Mouse (Mus musculus): ENCODE data around the gene Atpaf1. TPM values are rescaled to one million over a fixed set of nuclear protein-coding genes. Genes with fewer than 3 reads are reported as not detected.

The Atpaf1 gene
- polyA plus RNA-seq, 1 experiment from 2014 or later, result 14.5 TPM

GRCm38 (mm10) chr4:115847377-115847776 lies 62.8 kb downstream of the Atpaf1 start:
- TF ChIP-seq EP300 (IDR thresholded peaks at IDR 0.05; ENCODE audit: low read depth), result peak; percentile 40; the same call in 1 of the 2 replicates
- peak; percentile 23; the same call in 1 of the 2 replicates for TF ChIP-seq CTCF (IDR thresholded peaks at IDR 0.05; ENCODE audit: low read depth)
- H3K27me3 ChIP-seq (ENCODE audit: insufficient read depth, low read length), result no peaks in the 10 kb centered on the region
- H3K4me2 ChIP-seq (ENCODE audit: low read depth, low read length), result peak overlapping the region; percentile 54
- ATAC-seq (peak; percentile 9; the same call in 1 of the 2 replicates), DNase-seq (no peak)
- H3K27ac ChIP-seq (ENCODE audit: low read depth), result peak overlapping the region; percentile 86
- H3K36me3 ChIP-seq (replicated peaks; ENCODE audit: insufficient read depth, low read length), result peaks cover 61% of the 10 kb centered on the region
- H3K4me3 ChIP-seq (ENCODE audit: low read depth, low read length), result no peak overlapping the region
- WGBS (ENCODE audit: insufficient replicate concordance), result 27% methylated on average over 5 of the region's 5 CpGs
- peaks cover 47% of the 10 kb centered on the region for H3K4me1 ChIP-seq (ENCODE audit: insufficient read depth)
- no peaks in the 10 kb centered on the region for H3K9me3 ChIP-seq (ENCODE audit: low read length)
- no peak overlapping the region for H3K9ac ChIP-seq (replicated peaks)

- peak overlapping the region; percentile 54 for H3K4me2 ChIP-seq (ENCODE audit: low read depth, low read length)
- H3K36me3 ChIP-seq (replicated peaks; ENCODE audit: insufficient read depth, low read length), result peaks cover 67% of the 10 kb centered on the region
- H3K4me1 ChIP-seq (ENCODE audit: insufficient read depth), result peaks cover 47% of the 10 kb centered on the region
Observed at GRCm38 (mm10) chr4:115848083-115848482, 63.5 kb downstream of the Atpaf1 start.

GRCm38 (mm10) chr4:115848990-115849677 lies 64.5 kb downstream of the Atpaf1 start:
- WGBS (ENCODE audit: insufficient replicate concordance), result 20% methylated on average over 8 of the region's 8 CpGs
- peaks cover 70% of the 10 kb centered on the region for H3K36me3 ChIP-seq (replicated peaks; ENCODE audit: insufficient read depth, low read length)
- peak overlapping the region; percentile 17 for H3K9ac ChIP-seq (replicated peaks)
- TF ChIP-seq EP300 (IDR thresholded peaks at IDR 0.05; ENCODE audit: low read depth) (peak; percentile 98), CTCF (IDR thresholded peaks at IDR 0.05; ENCODE audit: low read depth) (no peak)
- ATAC-seq, result peak; percentile 98
- H3K27me3 ChIP-seq (ENCODE audit: insufficient read depth, low read length), result no peaks in the 10 kb centered on the region
- DNase-seq, result peak; percentile 72
- H3K4me2 ChIP-seq (ENCODE audit: low read depth, low read length), result peak overlapping the region; percentile 54
- peaks cover 47% of the 10 kb centered on the region for H3K4me1 ChIP-seq (ENCODE audit: insufficient read depth)
- H3K4me3 ChIP-seq (ENCODE audit: low read depth, low read length), result peak overlapping the region; percentile 5; the same call in 1 of the 2 replicates
- peak overlapping the region; percentile 86 for H3K27ac ChIP-seq (ENCODE audit: low read depth)
- no peaks in the 10 kb centered on the region for H3K9me3 ChIP-seq (ENCODE audit: low read length)

More at GRCm38 (mm10) chr4:115848083-115848482, 63.5 kb downstream of the Atpaf1 start:
- TF ChIP-seq CTCF (IDR thresholded peaks at IDR 0.05; ENCODE audit: low read depth), result no peak
- TF ChIP-seq EP300 (IDR thresholded peaks at IDR 0.05; ENCODE audit: low read depth), result peak; percentile 23; the same call in 1 of the 2 replicates
- WGBS (ENCODE audit: insufficient replicate concordance), result 63% methylated on average over 1 of the region's 1 CpGs
- Histone ChIP-seq H3K9me3 (ENCODE audit: low read length) (no peaks in the 10 kb centered on the region), H3K27me3 (ENCODE audit: insufficient read depth, low read length) (no peaks in the 10 kb centered on the region), H3K4me3 (ENCODE audit: low read depth, low read length) (no peak overlapping the region), H3K27ac (ENCODE audit: low read depth) (peak overlapping the region; percentile 86), H3K9ac (replicated peaks) (0 out of 2 replicates have a peak overlapping the region, but pooled peaks have one; percentile 6)
- ATAC-seq (no peak), DNase-seq (no peak)

GRCm38 (mm10) chr4:115850111-115850510 lies 65.5 kb downstream of the Atpaf1 start:
- 58% methylated on average over 2 of the region's 2 CpGs for WGBS (ENCODE audit: insufficient replicate concordance)
- H3K36me3 ChIP-seq (replicated peaks; ENCODE audit: insufficient read depth, low read length), result peaks cover 72% of the 10 kb centered on the region
- H3K9me3 ChIP-seq (ENCODE audit: low read length), result no peaks in the 10 kb centered on the region
- DNase-seq, result no peak
- H3K27me3 ChIP-seq (ENCODE audit: insufficient read depth, low read length), result no peaks in the 10 kb centered on the region
- peak overlapping the region; percentile 86 for H3K27ac ChIP-seq (ENCODE audit: low read depth)
- TF ChIP-seq EP300 (IDR thresholded peaks at IDR 0.05; ENCODE audit: low read depth) (no peak), CTCF (IDR thresholded peaks at IDR 0.05; ENCODE audit: low read depth) (no peak)
- peak overlapping the region; percentile 54 for H3K4me2 ChIP-seq (ENCODE audit: low read depth, low read length)
- no peak overlapping the region for H3K4me3 ChIP-seq (ENCODE audit: low read depth, low read length)
- H3K4me1 ChIP-seq (ENCODE audit: insufficient read depth), result peaks cover 51% of the 10 kb centered on the region
- H3K9ac ChIP-seq (replicated peaks), result no peak overlapping the region
- ATAC-seq, result no peak

DNA sequence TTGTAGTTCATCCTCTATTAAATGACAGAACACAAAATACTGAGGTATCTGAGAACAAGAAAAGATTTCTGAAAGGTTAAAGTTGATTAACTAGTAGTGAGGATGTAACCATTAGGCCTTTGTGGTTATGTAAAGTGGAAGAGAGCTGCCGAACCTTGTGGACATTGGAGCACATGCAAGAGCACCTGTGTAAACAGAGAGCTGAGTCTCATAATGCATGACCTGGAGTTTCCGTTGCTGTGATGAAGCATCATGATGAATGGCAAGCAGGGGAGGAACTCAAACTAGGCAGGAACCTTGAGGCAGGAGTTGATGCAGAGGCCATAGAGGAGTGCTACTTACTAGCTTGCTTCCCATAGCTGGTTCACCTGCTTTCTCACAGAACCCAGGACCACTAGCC lies 66.0 kb downstream of the Atpaf1 start:
- no peak overlapping the region for H3K9ac ChIP-seq (replicated peaks)

DNA sequence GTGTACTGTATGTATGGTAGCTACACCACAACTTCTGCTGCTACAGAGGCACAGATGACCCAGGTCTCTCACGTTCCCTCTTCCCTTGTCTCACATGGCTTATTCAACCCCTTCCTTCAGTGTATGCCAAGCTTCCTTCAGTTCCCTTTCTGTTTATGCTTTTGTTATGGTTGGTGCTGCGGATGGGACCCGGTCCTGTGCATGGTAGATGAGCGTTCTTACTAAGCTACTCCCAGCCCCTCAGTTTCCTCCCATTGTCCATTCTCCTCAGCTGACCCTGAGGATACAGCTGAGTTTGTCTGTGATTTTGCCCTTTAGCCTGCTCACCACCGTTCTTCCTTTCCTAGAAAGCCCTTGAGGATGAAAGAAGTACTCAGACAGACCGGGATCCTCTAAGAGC lies 67.0 kb downstream of the Atpaf1 start:
- Histone ChIP-seq H3K4me3 (ENCODE audit: low read depth, low read length) (no peak overlapping the region), H3K9me3 (ENCODE audit: low read length) (no peaks in the 10 kb centered on the region), H3K4me1 (ENCODE audit: insufficient read depth) (peaks cover 63% of the 10 kb centered on the region), H3K36me3 (replicated peaks; ENCODE audit: insufficient read depth, low read length) (peaks cover 69% of the 10 kb centered on the region), H3K27ac (ENCODE audit: low read depth) (no peak overlapping the region), H3K27me3 (ENCODE audit: insufficient read depth, low read length) (no peaks in the 10 kb centered on the region), H3K9ac (replicated peaks) (no peak overlapping the region), H3K4me2 (ENCODE audit: low read depth, low read length) (no peak overlapping the region)
- TF ChIP-seq CTCF (IDR thresholded peaks at IDR 0.05; ENCODE audit: low read depth) (no peak), EP300 (IDR thresholded peaks at IDR 0.05; ENCODE audit: low read depth) (no peak)
- 75% methylated on average over 6 of the region's 6 CpGs for WGBS (ENCODE audit: insufficient replicate concordance)
- DNase-seq (no peak), ATAC-seq (no peak)

More for the DNA sequence above, 66.0 kb downstream of the Atpaf1 start:
- Histone ChIP-seq H3K4me2 (ENCODE audit: low read depth, low read length) (no peak overlapping the region), H3K4me3 (ENCODE audit: low read depth, low read length) (no peak overlapping the region), H3K27ac (ENCODE audit: low read depth) (0 out of 2 replicates have a peak overlapping the region, but pooled peaks have one; percentile 46), H3K27me3 (ENCODE audit: insufficient read depth, low read length) (no peaks in the 10 kb centered on the region), H3K36me3 (replicated peaks; ENCODE audit: insufficient read depth, low read length) (peaks cover 72% of the 10 kb centered on the region), H3K4me1 (ENCODE audit: insufficient read depth) (peaks cover 56% of the 10 kb centered on the region), H3K9me3 (ENCODE audit: low read length) (no peaks in the 10 kb centered on the region)
- no peak for TF ChIP-seq EP300 (IDR thresholded peaks at IDR 0.05; ENCODE audit: low read depth)
- TF ChIP-seq CTCF (IDR thresholded peaks at IDR 0.05; ENCODE audit: low read depth), result no peak
- WGBS (ENCODE audit: insufficient replicate concordance), result 44% methylated on average over 2 of the region's 2 CpGs
- ATAC-seq (no peak), DNase-seq (no peak)

All from liver, postnatal 0 days (tissue).